Mouse (Mus musculus) liver, adult 2 months (tissue): ENCODE results near the gene Gfm1. TPM values are rescaled to one million over a fixed set of nuclear protein-coding genes. Genes with fewer than 3 reads are reported as not detected.

ENCODE experiments used
- DNase-seq: peaks from one replicate; pipeline ENCODE4 v3.0.0-alpha.2; 2011; ENCODE audit warnings: low read depth, low spot score; ENCODE audit errors: extremely low read depth
- H3K27ac ChIP-seq: fragments of 200-500 bp; replicated peaks from 2 replicates; pipeline ENCODE4 v1.5.1; 2012; ENCODE audit warnings: low read depth, mild to moderate bottlenecking, control low read depth, inconsistent platforms, low read length; ENCODE audit not compliant: insufficient read depth
- H3K27me3 ChIP-seq: fragments of 200-500 bp; 2 replicates; pipeline ENCODE4 v1.6.1; 2012; ENCODE audit warnings: mild to moderate bottlenecking, moderate library complexity, low read length, inconsistent platforms; ENCODE audit not compliant: control insufficient read depth, insufficient read depth
- H3K36me3 ChIP-seq: fragments of 200-500 bp; 2 replicates; pipeline ENCODE4 v1.6.1; 2012; ENCODE audit warnings: low read length, inconsistent platforms; ENCODE audit not compliant: control insufficient read depth, insufficient read depth
- H3K4me1 ChIP-seq: fragments of 200-500 bp; 2 replicates; pipeline ENCODE4 v1.6.1; 2011; ENCODE audit warnings: low read length; ENCODE audit not compliant: control insufficient read depth, insufficient read depth
- H3K4me3 ChIP-seq: fragments of 200-500 bp; 2 replicates; pipeline ENCODE4 v1.5.1; 2011; ENCODE audit warnings: low read depth, mild to moderate bottlenecking, control low read depth, low read length, moderate library complexity; ENCODE audit not compliant: insufficient read depth
- H3K79me2 ChIP-seq: fragments of 200-500 bp; 2 replicates; pipeline ENCODE4 v1.6.1; 2012; ENCODE audit warnings: inconsistent platforms, mild to moderate bottlenecking, low read length, moderate library complexity; ENCODE audit not compliant: control insufficient read depth, insufficient read depth
- H3K9ac ChIP-seq: fragments of 200-500 bp; 2 replicates; pipeline ENCODE4 v1.6.1; 2012; ENCODE audit warnings: low read depth, mild to moderate bottlenecking, control low read depth, inconsistent platforms, low read length
- CTCF ChIP-seq: fragments of 200-500 bp; IDR thresholded peaks from 2 replicates; pipeline ENCODE4 v1.5.1; 2011; ENCODE audit warnings: low read depth, low read length, control low read depth
- POLR2A ChIP-seq: fragments of 200-500 bp; IDR thresholded peaks from 2 replicates; pipeline ENCODE4 v1.6.1; 2011; ENCODE audit warnings: low read length, control low read depth; ENCODE audit not compliant: insufficient read depth; ENCODE audit errors: extremely low read depth
- WGBS: fragments of 180-500 bp; shearing (Covaris S2); methylation state at CpG from one replicate; pipeline ENCODE4 v1.1.7; 2018; 5-methylcytosine and 5-hydroxymethylcytosine counted together
- polyA plus RNA-seq: library from polyadenylated mRNA; depleted of rRNA; stranded (reverse); fragments of >200 nt; gene quantifications from 2 replicates; pipeline ENCODE4 v1.2.3, GENCODE M21; 2012
- total RNA-seq: library from RNA; depleted of rRNA; stranded (reverse); fragments of >200 nt; gene quantifications from 2 replicates; pipeline ENCODE4 v1.2.3, GENCODE M21; 2014

Gene Gfm1
- total and polyA plus RNA-seq, 2 experiments = 34.0 to 44.2 TPM

GRCm38 (mm10) chr3:67485233-67485632, 55.3 kb downstream of the Gfm1 start:
- Histone ChIP-seq H3K27ac (no peak overlapping the region), H3K9ac (no peak overlapping the region), H3K27me3 (no peaks in the 10 kb centered on the region), H3K4me3 (no peak overlapping the region), H3K79me2 (no peaks in the 10 kb centered on the region), H3K4me1 (no peaks in the 10 kb centered on the region), H3K36me3 (peaks cover 19% of the 10 kb centered on the region; the same call in 1 of the 2 replicates)
- 83% methylated on average over 2 of the region's 2 CpGs for WGBS
- TF ChIP-seq CTCF (no peak), POLR2A (no peak)
- DNase-seq = no peak

DNA sequence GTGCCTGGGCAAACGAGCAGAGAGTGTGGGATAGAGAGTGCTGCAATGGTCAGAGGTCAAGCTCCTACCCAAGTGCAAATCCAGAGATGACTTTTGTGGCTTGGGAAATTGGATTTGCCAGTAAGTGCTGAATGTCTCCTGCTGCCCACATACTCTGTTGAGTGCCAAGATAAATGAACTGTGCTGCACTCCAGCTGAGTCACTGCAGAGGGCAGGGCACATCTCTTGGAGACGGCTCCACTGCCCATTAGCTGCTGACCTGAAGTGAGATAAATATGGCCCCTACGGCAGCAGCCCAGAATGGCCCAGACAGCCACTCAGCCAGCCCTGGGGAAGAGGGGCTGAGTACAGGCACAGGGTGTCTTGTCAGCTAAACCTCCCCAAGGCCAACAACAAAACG, 60.3 kb downstream of the Gfm1 start:
- DNase-seq = peak; percentile 30
- TF ChIP-seq POLR2A (no peak), CTCF (no peak)
- H3K27ac ChIP-seq = no peak overlapping the region
- 34% methylated on average over 4 of the region's 4 CpGs for WGBS
- H3K79me2 ChIP-seq = no peaks in the 10 kb centered on the region
- no peaks in the 10 kb centered on the region for H3K4me1 ChIP-seq
- no peak overlapping the region for H3K4me3 ChIP-seq
- peaks cover 24% of the 10 kb centered on the region; the same call in 1 of the 2 replicates for H3K36me3 ChIP-seq
- H3K9ac ChIP-seq = no peak overlapping the region
- no peaks in the 10 kb centered on the region for H3K27me3 ChIP-seq

GRCm38 (mm10) chr3:67492086-67492869, 62.4 kb downstream of the Gfm1 start:
- no peak for TF ChIP-seq POLR2A
- no peak for TF ChIP-seq CTCF
- Histone ChIP-seq H3K9ac (no peak overlapping the region), H3K27ac (no peak overlapping the region), H3K4me1 (no peaks in the 10 kb centered on the region), H3K36me3 (peaks cover 19% of the 10 kb centered on the region; the same call in 1 of the 2 replicates), H3K4me3 (no peak overlapping the region), H3K79me2 (no peaks in the 10 kb centered on the region), H3K27me3 (no peaks in the 10 kb centered on the region)
- 85% methylated on average over 8 of the region's 8 CpGs for WGBS
- DNase-seq = no peak

- H3K27me3 ChIP-seq = no peaks in the 10 kb centered on the region
- no peak for TF ChIP-seq POLR2A
- no peak for TF ChIP-seq CTCF
- H3K9ac ChIP-seq = no peak overlapping the region
- WGBS = 89% methylated on average over 8 of the region's 8 CpGs
- no peaks in the 10 kb centered on the region for H3K4me1 ChIP-seq
- H3K36me3 ChIP-seq = peaks cover 17% of the 10 kb centered on the region; the same call in 1 of the 2 replicates
- no peak overlapping the region for H3K27ac ChIP-seq
- DNase-seq = no peak
- no peaks in the 10 kb centered on the region for H3K79me2 ChIP-seq
- no peak overlapping the region for H3K4me3 ChIP-seq
Observed at GRCm38 (mm10) chr3:67493132-67493531, 63.2 kb downstream of the Gfm1 start.

- H3K79me2 ChIP-seq = peaks cover 3% of the 10 kb centered on the region; the same call in 1 of the 2 replicates
- H3K4me1 ChIP-seq = no peaks in the 10 kb centered on the region
- no peak for DNase-seq
- no peaks in the 10 kb centered on the region for H3K27me3 ChIP-seq
- no peak overlapping the region for H3K9ac ChIP-seq
- no peak overlapping the region for H3K27ac ChIP-seq
- TF ChIP-seq CTCF = no peak
- TF ChIP-seq POLR2A = no peak
- H3K4me3 ChIP-seq = no peak overlapping the region
- peaks cover 11% of the 10 kb centered on the region; the same call in 1 of the 2 replicates for H3K36me3 ChIP-seq
- 88% methylated on average over 10 of the region's 10 CpGs for WGBS
Observed at GRCm38 (mm10) chr3:67496310-67496709, 66.4 kb downstream of the Gfm1 start.

DNA sequence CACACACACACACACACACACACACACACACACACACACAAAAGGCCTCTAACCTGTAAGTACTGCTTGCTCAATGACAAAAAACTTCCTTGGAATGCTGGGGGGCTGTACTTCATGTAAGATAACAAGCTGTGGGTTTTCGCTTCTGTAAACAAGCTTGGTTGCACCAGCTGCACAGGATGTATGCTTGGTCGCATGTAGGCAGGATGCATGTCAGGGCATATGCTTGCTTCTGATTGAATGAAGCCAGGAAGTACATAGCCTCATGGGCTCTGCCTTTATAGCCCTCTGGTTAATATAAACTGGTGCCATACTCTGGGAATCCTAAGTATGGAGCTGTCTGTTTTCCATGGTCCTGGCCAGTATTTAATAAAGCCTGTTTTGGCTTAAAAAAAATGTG, 68.1 kb downstream of the Gfm1 start:
- TF ChIP-seq POLR2A (no peak), CTCF (no peak)
- Histone ChIP-seq H3K27me3 (no peaks in the 10 kb centered on the region), H3K27ac (no peak overlapping the region), H3K4me3 (no peak overlapping the region), H3K36me3 (peaks cover 6% of the 10 kb centered on the region; the same call in 1 of the 2 replicates), H3K9ac (no peak overlapping the region), H3K79me2 (peaks cover 3% of the 10 kb centered on the region; the same call in 1 of the 2 replicates), H3K4me1 (no peaks in the 10 kb centered on the region)
- WGBS = 69% methylated on average over 2 of the region's 2 CpGs
- no peak for DNase-seq
